In genomic region chr15:54050711-54051110, GRCm38 (mm10) we compare ENCODE assay signal across 10 mouse cellular contexts.
"Had no signal": no experiment of that assay in that cellular context is flagged by ENCODE, and none has a peak within 500 bp of the region (broad histone marks: within the 10 kb centered on the region; RNA-seq: fewer than 3 reads in every experiment).

No protein-coding gene starts in this region.

- DNase-seq: embryo, embryonic 11 days; forebrain, postnatal 0 days; gastrocnemius, adult 2 months; gastrocnemius, postnatal 10 days; gastrocnemius, postnatal 14 days; gastrocnemius, postnatal 25 days; gastrocnemius, postnatal 36 days; heart, adult 11 months; heart, adult 18-20 months; heart, adult 2 months had no signal
